Mouse (Mus musculus) mesoderm, embryonic 11.5 days (tissue): ENCODE data around the gene Kcnma1.
A peak's percentile ranks its signal among the peaks of the same experiment; 100 is the strongest.

Experiments used
- DNase-seq: peaks from one replicate; pipeline ENCODE4 v3.0.0-alpha.2; 2012; ENCODE audit warnings: low read depth, low spot score

Gene Kcnma1

GRCm38 (mm10) chr14:23857034-23857433, 157.3 kb downstream of the Kcnma1 start:
- no peak for DNase-seq

GRCm38 (mm10) chr14:23854946-23855345, 159.3 kb downstream of the Kcnma1 start:
- no peak for DNase-seq

GRCm38 (mm10) chr14:23848529-23849141, 165.7 kb downstream of the Kcnma1 start:
- DNase-seq, result peak; percentile 9

GRCm38 (mm10) chr14:23846706-23847105, 167.6 kb downstream of the Kcnma1 start:
- no peak for DNase-seq

GRCm38 (mm10) chr14:23842025-23842424, 172.3 kb downstream of the Kcnma1 start:
- DNase-seq, result no peak

- DNase-seq, result no peak
Measured at GRCm38 (mm10) chr14:23839613-23840012, 174.7 kb downstream of the Kcnma1 start.

GRCm38 (mm10) chr14:23835387-23836111, 178.7 kb downstream of the Kcnma1 start:
- peak; percentile 36 for DNase-seq

- DNase-seq, result peak; percentile 6
Measured at GRCm38 (mm10) chr14:23831284-23831683, 183.0 kb downstream of the Kcnma1 start.

- no peak for DNase-seq
Measured at GRCm38 (mm10) chr14:23830316-23830715, 184.0 kb downstream of the Kcnma1 start.

- DNase-seq, result no peak
Measured at GRCm38 (mm10) chr14:23828711-23829320, 185.5 kb downstream of the Kcnma1 start.

- DNase-seq, result no peak
Measured at GRCm38 (mm10) chr14:23824937-23825336, 189.4 kb downstream of the Kcnma1 start.

GRCm38 (mm10) chr14:23824267-23824666, 190.0 kb downstream of the Kcnma1 start:
- no peak for DNase-seq

- no peak for DNase-seq
Measured at GRCm38 (mm10) chr14:23817585-23817984, 196.7 kb downstream of the Kcnma1 start.

- DNase-seq, result no peak
Measured at GRCm38 (mm10) chr14:23810081-23810480, 204.2 kb downstream of the Kcnma1 start.

GRCm38 (mm10) chr14:23809124-23809523, 205.2 kb downstream of the Kcnma1 start:
- DNase-seq, result no peak

- DNase-seq, result no peak
Measured at GRCm38 (mm10) chr14:23806378-23806777, 207.9 kb downstream of the Kcnma1 start.

GRCm38 (mm10) chr14:23796878-23797277, 217.4 kb downstream of the Kcnma1 start:
- DNase-seq, result no peak

GRCm38 (mm10) chr14:23792674-23793073, 221.6 kb downstream of the Kcnma1 start:
- no peak for DNase-seq

GRCm38 (mm10) chr14:23792076-23792475, 222.2 kb downstream of the Kcnma1 start:
- no peak for DNase-seq

- DNase-seq, result peak; percentile 68
Measured at GRCm38 (mm10) chr14:23791261-23791691, 223.0 kb downstream of the Kcnma1 start.

- no peak for DNase-seq
Measured at GRCm38 (mm10) chr14:23786687-23787073, 227.6 kb downstream of the Kcnma1 start.

- DNase-seq, result peak; percentile 38
Measured at GRCm38 (mm10) chr14:23785921-23786686, 228.2 kb downstream of the Kcnma1 start.
